Mouse (Mus musculus) neural tube, embryonic 14.5 days (tissue): ENCODE results near the gene Hhex. TPM values are rescaled to one million over a fixed set of nuclear protein-coding genes. Genes with fewer than 3 reads are reported as not detected.

Experiments
- ATAC-seq: fragments of 200-750 bp; cut with Nextera tagmentation; 2 replicates; pipeline ENCODE4 v1.8.0; 2017; ENCODE audit warnings: low read depth, mild to moderate bottlenecking, moderate TSS enrichment, moderate library complexity
- H3K27ac ChIP-seq: fragments of 300-500 bp; sonication (generic); 2 replicates; pipeline ENCODE4 v1.5.1; 2014; ENCODE audit warnings: low read depth, mild to moderate bottlenecking, control low read depth, low read length, moderate library complexity, mixed read lengths
- H3K27me3 ChIP-seq: fragments of 300-500 bp; sonication (generic); 2 replicates; pipeline ENCODE4 v1.6.1; 2014; ENCODE audit warnings: low read length; ENCODE audit not compliant: control insufficient read depth, insufficient read depth
- H3K36me3 ChIP-seq: fragments of 300-500 bp; sonication (generic); 2 replicates; pipeline ENCODE4 v1.6.1; 2014; ENCODE audit warnings: low read length, mixed read lengths; ENCODE audit not compliant: control insufficient read depth, insufficient read depth
- H3K4me1 ChIP-seq: fragments of 300-500 bp; sonication (generic); 2 replicates; pipeline ENCODE4 v1.6.1; 2014; ENCODE audit warnings: low read length; ENCODE audit not compliant: control insufficient read depth, insufficient read depth
- H3K4me2 ChIP-seq: fragments of 300-500 bp; sonication (generic); 2 replicates; pipeline ENCODE4 v1.6.1; 2014; ENCODE audit warnings: mild to moderate bottlenecking, low read depth, low read length, control low read depth
- H3K4me3 ChIP-seq: fragments of 300-500 bp; sonication (generic); 2 replicates; pipeline ENCODE4 v1.5.1; 2014; ENCODE audit warnings: low read depth, low read length, control low read depth, mixed read lengths
- H3K9ac ChIP-seq: fragments of 300-500 bp; sonication (generic); replicated peaks from 2 replicates; pipeline ENCODE4 v1.6.1; 2014; ENCODE audit warnings: low read depth, mild to moderate bottlenecking, control low read depth, low read length, mixed read lengths
- H3K9me3 ChIP-seq: fragments of 300-500 bp; sonication (generic); 2 replicates; pipeline ENCODE4 v1.6.1; 2016; ENCODE audit warnings: low read length; ENCODE audit not compliant: control insufficient read depth
- WGBS: fragments of 180-500 bp; shearing (Covaris S2); extraction: QIAGEN DNeasy Blood & Tissue Kit; methylation state at CpG from one replicate; pipeline ENCODE4 v1.1.7; 2014; 5-methylcytosine and 5-hydroxymethylcytosine counted together
- polyA plus RNA-seq: library from polyadenylated mRNA; unstranded; fragments of >200 nt; fragmentation: Nextera tagmentation; extraction: Ambion mirVana; gene quantifications from 2 replicates; pipeline ENCODE4 v1.2.1, GENCODE M21; 2014

Hhex gene
- polyA plus RNA-seq, 1 experiment from 2014 or later, result 1.8 TPM

GRCm38 (mm10) chr19:37468841-37469566 is 34.4 kb downstream of the Hhex start:
- WGBS, result 64% methylated on average over 6 of the region's 6 CpGs
- no peak for ATAC-seq

GRCm38 (mm10) chr19:37471680-37472079 is 37.1 kb downstream of the Hhex start:
- Histone ChIP-seq H3K9ac (no peak overlapping the region), H3K27ac (no peak overlapping the region), H3K4me2 (no peak overlapping the region), H3K9me3 (no peaks in the 10 kb centered on the region), H3K4me3 (no peak overlapping the region), H3K4me1 (no peaks in the 10 kb centered on the region), H3K27me3 (no peaks in the 10 kb centered on the region), H3K36me3 (no peaks in the 10 kb centered on the region)
- no peak for ATAC-seq
- WGBS, result 86% methylated on average over 4 of the region's 4 CpGs

More at GRCm38 (mm10) chr19:37468841-37469566, 34.4 kb downstream of the Hhex start:
- H3K9ac ChIP-seq, result no peak overlapping the region
- no peak overlapping the region for H3K27ac ChIP-seq
- no peaks in the 10 kb centered on the region for H3K36me3 ChIP-seq
- no peaks in the 10 kb centered on the region for H3K27me3 ChIP-seq
- no peaks in the 10 kb centered on the region for H3K9me3 ChIP-seq
- H3K4me1 ChIP-seq, result no peaks in the 10 kb centered on the region
- no peak overlapping the region for H3K4me3 ChIP-seq
- H3K4me2 ChIP-seq, result no peak overlapping the region

GRCm38 (mm10) chr19:37472589-37472988 is 38.0 kb downstream of the Hhex start:
- Histone ChIP-seq H3K4me1 (no peaks in the 10 kb centered on the region), H3K4me3 (no peak overlapping the region), H3K9me3 (no peaks in the 10 kb centered on the region), H3K9ac (no peak overlapping the region), H3K27me3 (no peaks in the 10 kb centered on the region), H3K4me2 (no peak overlapping the region), H3K27ac (no peak overlapping the region), H3K36me3 (no peaks in the 10 kb centered on the region)
- no peak for ATAC-seq
- 74% methylated on average over 3 of the region's 3 CpGs for WGBS

GRCm38 (mm10) chr19:37481704-37482103 is 47.1 kb downstream of the Hhex start:
- no peaks in the 10 kb centered on the region for H3K4me1 ChIP-seq
- no peak overlapping the region for H3K9ac ChIP-seq
- H3K27me3 ChIP-seq, result no peaks in the 10 kb centered on the region
- 82% methylated on average over 8 of the region's 8 CpGs for WGBS
- no peaks in the 10 kb centered on the region for H3K36me3 ChIP-seq
- no peak overlapping the region for H3K27ac ChIP-seq
- H3K4me3 ChIP-seq, result no peak overlapping the region
- H3K9me3 ChIP-seq, result no peaks in the 10 kb centered on the region
- no peak for ATAC-seq
- no peak overlapping the region for H3K4me2 ChIP-seq

- Histone ChIP-seq H3K4me2 (no peak overlapping the region), H3K27ac (no peak overlapping the region), H3K36me3 (no peaks in the 10 kb centered on the region), H3K4me1 (no peaks in the 10 kb centered on the region), H3K4me3 (no peak overlapping the region), H3K9ac (no peak overlapping the region), H3K27me3 (no peaks in the 10 kb centered on the region), H3K9me3 (no peaks in the 10 kb centered on the region)
- 87% methylated on average over 14 of the region's 14 CpGs for WGBS
- no peak for ATAC-seq
Observed at GRCm38 (mm10) chr19:37482556-37483187, 48.1 kb downstream of the Hhex start.

GRCm38 (mm10) chr19:37484787-37485186 is 50.2 kb downstream of the Hhex start:
- Histone ChIP-seq H3K27ac (no peak overlapping the region), H3K9me3 (no peaks in the 10 kb centered on the region), H3K4me3 (no peak overlapping the region), H3K4me2 (no peak overlapping the region), H3K27me3 (no peaks in the 10 kb centered on the region), H3K9ac (no peak overlapping the region), H3K36me3 (no peaks in the 10 kb centered on the region), H3K4me1 (no peaks in the 10 kb centered on the region)
- no peak for ATAC-seq
- WGBS, result 81% methylated on average over 6 of the region's 6 CpGs

- no peak overlapping the region for H3K27ac ChIP-seq
- no peaks in the 10 kb centered on the region for H3K4me1 ChIP-seq
- H3K4me3 ChIP-seq, result no peak overlapping the region
- ATAC-seq, result no peak
- H3K4me2 ChIP-seq, result no peak overlapping the region
- H3K9ac ChIP-seq, result no peak overlapping the region
- H3K36me3 ChIP-seq, result no peaks in the 10 kb centered on the region
- H3K9me3 ChIP-seq, result no peaks in the 10 kb centered on the region
- WGBS, result 91% methylated on average over 6 of the region's 6 CpGs
- H3K27me3 ChIP-seq, result no peaks in the 10 kb centered on the region
Observed at GRCm38 (mm10) chr19:37486801-37487200, 52.2 kb downstream of the Hhex start.

GRCm38 (mm10) chr19:37487811-37488475 is 53.3 kb downstream of the Hhex start:
- no peak for ATAC-seq
- H3K36me3 ChIP-seq, result no peaks in the 10 kb centered on the region
- no peak overlapping the region for H3K4me3 ChIP-seq
- no peak overlapping the region for H3K4me2 ChIP-seq
- 90% methylated on average over 5 of the region's 5 CpGs for WGBS
- no peaks in the 10 kb centered on the region for H3K4me1 ChIP-seq
- H3K27ac ChIP-seq, result no peak overlapping the region
- no peaks in the 10 kb centered on the region for H3K27me3 ChIP-seq
- no peak overlapping the region for H3K9ac ChIP-seq
- no peaks in the 10 kb centered on the region for H3K9me3 ChIP-seq

GRCm38 (mm10) chr19:37488608-37489262 is 54.1 kb downstream of the Hhex start:
- no peaks in the 10 kb centered on the region for H3K4me1 ChIP-seq
- H3K27ac ChIP-seq, result no peak overlapping the region
- no peaks in the 10 kb centered on the region for H3K27me3 ChIP-seq
- no peak overlapping the region for H3K4me2 ChIP-seq
- WGBS, result 76% methylated on average over 7 of the region's 7 CpGs
- ATAC-seq, result no peak
- no peak overlapping the region for H3K9ac ChIP-seq
- no peaks in the 10 kb centered on the region for H3K9me3 ChIP-seq
- no peaks in the 10 kb centered on the region for H3K36me3 ChIP-seq
- no peak overlapping the region for H3K4me3 ChIP-seq
